Mouse (Mus musculus): ENCODE measurements at regions not wholly inside any gene's neighbourhood (a gene's known extent, or its start where the extent isn't known, plus 50 kb on each side); places are given as distances from the start of the nearest gene placed in this dataset.
A peak's percentile ranks its signal among the peaks of the same experiment; 100 is the strongest.

- no peak for DNase-seq (ENCODE audit: low spot score in 2 of 2)
Measured at GRCm38 (mm10) chr8:24287861-24288260, 437.8 kb downstream of the Adam3 start.

- peak; percentile 8 to 23 for DNase-seq (ENCODE audit: low spot score in 2 of 2)
Measured at GRCm38 (mm10) chr8:24284966-24285365, 440.7 kb downstream of the Adam3 start.

GRCm38 (mm10) chr8:24283901-24284405, 441.7 kb downstream of the Adam3 start:
- DNase-seq (ENCODE audit: low spot score in 2 of 2) = no peak

- DNase-seq (ENCODE audit: low spot score in 2 of 2) = no peak
Measured at GRCm38 (mm10) chr8:24280296-24280695, 445.4 kb downstream of the Adam3 start.

GRCm38 (mm10) chr8:24278391-24278790, 447.3 kb downstream of the Adam3 start:
- no peak for DNase-seq (ENCODE audit: low spot score in 2 of 2)

- DNase-seq (ENCODE audit: low spot score in 2 of 2) = no peak
Measured at GRCm38 (mm10) chr8:24261359-24261758, 464.3 kb downstream of the Adam3 start.

- no peak for DNase-seq (ENCODE audit: low spot score in 2 of 2)
Measured at GRCm38 (mm10) chr8:24258622-24259021, 467.0 kb downstream of the Adam3 start.

- DNase-seq (ENCODE audit: low spot score in 2 of 2) = no peak
Measured at GRCm38 (mm10) chr8:24242211-24242610, 483.4 kb downstream of the Adam3 start.

- DNase-seq (ENCODE audit: low spot score in 2 of 2) = no peak
Measured at GRCm38 (mm10) chr8:24240211-24240983, 485.3 kb downstream of the Adam3 start.

GRCm38 (mm10) chr8:24234981-24235380, 490.7 kb downstream of the Adam3 start:
- no peak for DNase-seq (ENCODE audit: low spot score in 2 of 2)

GRCm38 (mm10) chr8:24228148-24228547, 497.5 kb downstream of the Adam3 start:
- peak; percentile 7 to 21 for DNase-seq (ENCODE audit: low spot score in 2 of 2)

GRCm38 (mm10) chr8:24227331-24228072, 498.1 kb downstream of the Adam3 start:
- no peak for DNase-seq (ENCODE audit: low spot score in 2 of 2)

- no peak for DNase-seq (ENCODE audit: low spot score in 2 of 2)
Measured at GRCm38 (mm10) chr8:24220222-24220621, 505.4 kb downstream of the Adam3 start.

- no peak for DNase-seq (ENCODE audit: low spot score in 2 of 2)
Measured at GRCm38 (mm10) chr8:24216655-24217054, 509.0 kb downstream of the Adam3 start.

- DNase-seq (ENCODE audit: low spot score in 2 of 2) = peak in 1 of 2 experiments; percentile 4
Measured at GRCm38 (mm10) chr8:24215510-24216138, 510.0 kb downstream of the Adam3 start.

- no peak for DNase-seq (ENCODE audit: low spot score in 2 of 2)
Measured at GRCm38 (mm10) chr8:24214315-24214714, 511.3 kb downstream of the Adam3 start.

GRCm38 (mm10) chr8:24212216-24213200, 513.1 kb downstream of the Adam3 start:
- no peak for DNase-seq (ENCODE audit: low spot score in 2 of 2)

- no peak for DNase-seq (ENCODE audit: low spot score in 2 of 2)
Measured at GRCm38 (mm10) chr8:24211091-24211490, 514.6 kb downstream of the Adam3 start.
